Mouse (Mus musculus) T-helper 17 cell (primary cell): ENCODE measurements around the gene Dync2h1.
"Not testable (repeated sequence)": the region's sequence is repeated elsewhere in the genome, so short reads cannot be mapped to it uniquely, and the experiment has no call there.

ENCODE experiments used
- in situ Hi-C, 2 experiments: fragments of 300-600 bp; cut with MboI, MseI; formaldehyde crosslinking; loops; 1 replicate in 1 of 2; 2 replicates in 1 of 2; pipeline ENCODE4 v1.15.1; 2025; ENCODE audit warnings: high pct_unique_total_duplicates in 2 of 2

Gene Dync2h1

GRCm38 (mm10) chr9:7032553-7032952, 151.7 kb downstream of the Dync2h1 start:
- in situ Hi-C loops: loop anchor here in 1 of 2 experiments (5.0 kb wide), 1 partner anchor 95 kb away; no protein-coding TSS in a partner anchor

- in situ Hi-C loops: no loop called here
These were observed 168.6 kb downstream of the Dync2h1 start for GRCm38 (mm10) chr9:7015600-7015999.

GRCm38 (mm10) chr9:7014733-7015132, 169.5 kb downstream of the Dync2h1 start:
- in situ Hi-C loops: no loop called here

- in situ Hi-C loops: no loop called here
These were observed 174.5 kb downstream of the Dync2h1 start for GRCm38 (mm10) chr9:7009785-7010184.

- in situ Hi-C loops: no loop called here
These were observed 189.4 kb downstream of the Dync2h1 start for GRCm38 (mm10) chr9:6994865-6995264.

- in situ Hi-C loops: no loop called here
These were observed 190.0 kb downstream of the Dync2h1 start for GRCm38 (mm10) chr9:6994275-6994674.

GRCm38 (mm10) chr9:6988893-6989685, 195.2 kb downstream of the Dync2h1 start:
- in situ Hi-C loops: no loop called here

- in situ Hi-C loops: no loop called here
These were observed 198.1 kb downstream of the Dync2h1 start for GRCm38 (mm10) chr9:6986161-6986560.

- in situ Hi-C loops: no loop called here
These were observed 215.1 kb downstream of the Dync2h1 start for GRCm38 (mm10) chr9:6969171-6969570.

GRCm38 (mm10) chr9:6965006-6965405, 219.2 kb downstream of the Dync2h1 start:
- in situ Hi-C loops: no loop called here

- in situ Hi-C loops: no loop called here
These were observed 225.9 kb downstream of the Dync2h1 start for GRCm38 (mm10) chr9:6958311-6958710.

- in situ Hi-C loops: no loop called here
These were observed 256.7 kb downstream of the Dync2h1 start for GRCm38 (mm10) chr9:6927399-6928035.

GRCm38 (mm10) chr9:6913471-6913870, 270.8 kb downstream of the Dync2h1 start:
- in situ Hi-C loops: no loop called here

- in situ Hi-C loops: not testable (repeated sequence)
These were observed 273.7 kb downstream of the Dync2h1 start for GRCm38 (mm10) chr9:6910537-6910936.

- in situ Hi-C loops: no loop called here
These were observed 282.6 kb downstream of the Dync2h1 start for GRCm38 (mm10) chr9:6901620-6902019.

GRCm38 (mm10) chr9:6891331-6891730, 292.9 kb downstream of the Dync2h1 start:
- in situ Hi-C loops: no loop called here

GRCm38 (mm10) chr9:6881187-6881984, 302.9 kb downstream of the Dync2h1 start:
- in situ Hi-C loops: no loop called here
